Mouse (Mus musculus) lung, postnatal 0 days (tissue): ENCODE data around the gene Prpsap2.

ENCODE experiments used
- CTCF ChIP-seq: IDR thresholded peaks from 2 replicates; pipeline ENCODE4 v1.5.1; 2016; ENCODE audit warnings: antibody characterized with exemption, mild to moderate bottlenecking
- EP300 ChIP-seq: IDR thresholded peaks from 2 replicates; pipeline ENCODE4 v1.6.1; 2016; ENCODE audit warnings: antibody characterized with exemption, mild to moderate bottlenecking, control low read depth

DNA sequence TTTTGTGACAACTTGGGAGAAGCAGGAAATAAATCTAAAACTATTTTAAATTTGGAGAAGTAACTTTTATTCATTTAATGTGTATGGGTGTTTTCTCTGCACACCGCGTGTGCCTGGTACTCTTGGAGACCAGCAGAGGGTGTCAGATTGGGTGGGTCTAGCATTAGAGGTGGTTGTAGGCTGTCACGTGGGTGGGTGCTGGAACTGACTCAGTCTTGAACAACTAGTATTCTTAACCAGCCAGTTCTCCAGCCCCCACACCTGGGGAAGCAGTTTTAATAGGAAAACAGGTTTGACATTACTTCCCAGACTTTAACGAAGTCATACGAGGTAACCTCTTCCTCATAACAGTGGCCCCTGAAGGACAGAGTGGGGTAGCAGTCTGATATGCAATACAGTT is 1.4 kb downstream of the Prpsap2 start:
- peak; percentile 20; the same call in 1 of the 2 replicates for TF ChIP-seq CTCF
- TF ChIP-seq EP300, result no peak
